Mouse (Mus musculus): ENCODE data around the gene Ctnna3. TPM values are rescaled to one million over a fixed set of nuclear protein-coding genes. Genes with fewer than 3 reads are reported as not detected.
A peak's percentile ranks its signal among the peaks of the same experiment; 100 is the strongest.
"Not testable (repeated sequence)": the region's sequence is repeated elsewhere in the genome, so short reads cannot be mapped to it uniquely, and the experiment has no call there.

The Ctnna3 gene
- total RNA-seq, 4 experiments from 2014 or later, result 3.2 to 4.6 (median 4.0) TPM

DNA sequence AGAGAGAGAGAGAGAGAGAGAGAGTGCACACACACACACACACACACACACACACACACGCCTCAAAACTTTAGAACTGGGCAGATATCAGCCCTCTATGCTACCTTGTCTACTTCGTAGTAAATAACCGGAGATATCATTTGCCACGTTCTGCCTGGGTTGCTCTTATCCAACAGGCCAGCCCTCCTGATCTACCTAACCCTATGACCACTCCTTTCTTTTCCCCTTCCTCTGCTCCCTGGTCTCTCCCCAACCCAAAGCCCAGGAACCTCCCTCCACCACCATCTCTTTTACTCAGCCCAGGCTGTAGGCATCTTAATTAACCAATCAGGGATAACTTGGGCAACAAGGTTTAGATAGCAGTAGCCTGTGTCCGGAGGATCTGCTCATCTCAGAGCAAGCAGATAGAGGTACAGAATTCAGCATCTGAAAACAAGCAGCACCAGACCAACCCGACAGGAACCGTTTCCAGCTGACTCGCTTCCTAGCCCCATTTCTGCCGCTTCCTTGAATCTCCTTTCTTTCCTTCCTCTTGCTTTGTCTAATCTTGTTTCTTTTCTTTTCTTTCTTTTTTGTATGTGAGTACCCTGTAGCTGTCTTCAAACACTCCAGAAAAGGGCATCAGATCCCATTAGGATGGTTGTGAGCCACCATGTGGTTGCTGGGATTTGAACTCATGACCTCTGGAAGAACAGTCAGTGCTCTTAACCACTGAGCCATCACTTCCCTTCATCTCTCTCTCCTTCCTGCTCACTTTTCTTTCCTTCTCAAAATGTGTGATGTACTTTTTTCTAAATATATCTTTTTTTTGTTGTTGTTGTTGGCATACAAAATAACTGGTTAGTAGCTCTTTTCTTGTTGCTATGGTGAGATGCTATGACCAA, 6.1 kb upstream of the Ctnna3 start:
- DNase-seq (ENCODE audit: low spot score in 2 of 2), result no peak

DNA sequence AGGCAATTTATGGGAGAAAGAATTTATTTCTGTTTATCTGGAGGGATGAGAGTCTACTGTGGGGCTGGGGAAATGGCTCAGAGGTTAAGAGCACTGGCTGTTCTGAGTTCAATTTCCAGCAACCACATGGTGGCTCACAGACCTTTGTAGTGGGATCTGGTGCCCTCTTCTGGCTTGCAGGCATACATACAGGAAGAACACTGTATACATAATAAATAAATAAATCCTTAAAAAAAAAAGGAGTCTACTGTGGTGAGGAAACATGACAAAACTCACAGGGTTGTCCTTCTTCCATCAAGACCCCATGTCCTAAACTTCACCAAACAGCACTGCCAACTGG, 5.5 kb upstream of the Ctnna3 start:
- DNase-seq (ENCODE audit: low spot score in 2 of 2), result no peak

GRCm38 (mm10) chr10:63427146-63427545, 2.8 kb upstream of the Ctnna3 start:
- DNase-seq (ENCODE audit: low spot score in 2 of 2), result no peak

GRCm38 (mm10) chr10:63428243-63429022, 1.5 kb upstream of the Ctnna3 start:
- DNase-seq (ENCODE audit: low spot score in 2 of 2), result peak; percentile 33 to 43

GRCm38 (mm10) chr10:63429023-63429340, 916 bp upstream of the Ctnna3 start:
- DNase-seq (ENCODE audit: low spot score in 2 of 2), result no peak

- peak; percentile 94 to 100 for DNase-seq (ENCODE audit: low spot score in 2 of 2)
Measured at GRCm38 (mm10) chr10:63429380-63429779, 518 bp upstream of the Ctnna3 start.

GRCm38 (mm10) chr10:63431221-63431736, 1.4 kb downstream of the Ctnna3 start:
- DNase-seq (ENCODE audit: low spot score in 2 of 2), result no peak

- no peak for DNase-seq (ENCODE audit: low spot score in 2 of 2)
Measured at GRCm38 (mm10) chr10:63432099-63432498, 2.2 kb downstream of the Ctnna3 start.

DNA sequence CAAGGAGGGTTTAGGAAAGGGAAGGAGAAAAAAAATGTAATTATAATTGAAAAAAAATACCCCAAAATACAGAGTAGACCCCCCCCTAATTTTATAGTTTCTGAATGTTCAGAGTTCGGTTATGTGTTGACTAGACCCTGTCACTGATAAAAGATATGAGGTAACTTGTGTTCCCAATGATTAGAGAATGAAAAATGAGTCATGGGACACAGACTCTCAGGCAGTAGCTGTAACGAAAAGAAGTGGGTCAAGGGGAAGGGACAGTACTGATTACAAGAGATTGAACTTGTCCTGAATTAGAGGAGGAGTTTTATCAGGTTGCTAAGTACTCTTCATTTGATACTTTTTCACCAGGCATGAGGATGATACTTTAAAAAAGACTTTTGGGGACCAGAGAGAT, 3.0 kb downstream of the Ctnna3 start:
- no peak for DNase-seq (ENCODE audit: low spot score in 2 of 2)

DNA sequence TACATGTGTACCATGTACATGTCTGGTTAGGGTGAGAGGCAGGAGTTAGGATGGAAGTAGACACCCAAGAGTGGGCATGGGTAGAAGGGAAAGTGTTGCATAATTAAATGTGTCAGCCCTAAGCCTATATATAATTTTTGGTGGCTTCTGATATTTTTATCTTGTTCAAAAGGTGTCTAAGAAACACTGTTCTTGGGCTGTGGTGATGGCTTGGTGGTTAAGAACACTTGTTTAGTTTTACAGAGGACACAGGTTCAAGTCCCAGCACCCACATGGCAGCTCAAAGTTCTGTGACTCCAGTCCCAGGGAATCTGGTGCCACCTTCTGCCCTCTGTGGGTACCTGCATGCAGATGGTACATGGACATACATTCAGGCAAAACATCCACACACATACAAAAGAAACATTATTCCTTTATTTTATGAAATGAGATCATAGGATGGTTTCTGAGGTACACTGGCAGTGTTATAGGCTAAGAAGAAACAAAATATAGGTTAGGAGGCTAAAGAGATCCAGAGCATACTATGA, 8.9 kb downstream of the Ctnna3 start:
- DNase-seq (ENCODE audit: low spot score in 2 of 2), result no peak

- DNase-seq (ENCODE audit: low spot score in 2 of 2), result no peak
Measured at GRCm38 (mm10) chr10:63439694-63440228, 9.9 kb downstream of the Ctnna3 start.

DNA sequence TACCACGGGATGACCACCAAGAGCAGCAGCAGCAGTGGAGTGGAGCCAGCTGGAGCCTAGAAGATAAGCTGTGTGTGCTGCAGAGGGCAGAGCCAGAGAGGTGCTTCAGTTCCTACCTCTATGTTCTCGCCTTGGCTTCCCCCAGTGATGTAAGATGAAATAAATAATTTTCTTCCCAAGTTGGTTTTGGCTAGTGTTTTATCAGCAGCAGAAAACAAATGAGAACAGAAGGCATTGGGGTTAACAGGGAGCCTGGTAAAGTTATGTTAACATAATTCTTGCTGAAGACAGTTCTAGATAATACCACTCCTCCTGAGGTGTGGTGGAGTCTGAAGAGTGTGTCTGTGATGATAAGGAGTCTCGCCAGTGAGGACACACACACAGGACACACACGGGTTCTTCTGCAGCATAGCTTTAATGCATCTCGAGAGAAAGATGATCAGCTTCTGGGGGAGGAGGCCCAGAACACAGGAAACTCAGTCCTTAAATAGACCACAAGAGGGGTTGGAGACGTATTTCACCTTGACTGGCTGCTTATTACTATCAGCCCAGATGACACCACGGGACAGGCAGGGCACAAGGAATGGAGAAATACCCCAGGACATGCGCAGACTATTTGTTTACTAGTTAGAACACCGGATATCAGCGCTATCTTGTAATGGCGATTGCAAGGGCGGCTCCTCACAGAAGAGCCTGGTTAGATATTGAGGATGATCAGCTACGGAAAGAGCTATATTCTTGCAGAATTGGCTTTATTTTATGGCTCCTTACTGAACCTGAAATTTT, 14.9 kb downstream of the Ctnna3 start:
- DNase-seq (ENCODE audit: low spot score in 2 of 2), result not testable (repeated sequence)

DNA sequence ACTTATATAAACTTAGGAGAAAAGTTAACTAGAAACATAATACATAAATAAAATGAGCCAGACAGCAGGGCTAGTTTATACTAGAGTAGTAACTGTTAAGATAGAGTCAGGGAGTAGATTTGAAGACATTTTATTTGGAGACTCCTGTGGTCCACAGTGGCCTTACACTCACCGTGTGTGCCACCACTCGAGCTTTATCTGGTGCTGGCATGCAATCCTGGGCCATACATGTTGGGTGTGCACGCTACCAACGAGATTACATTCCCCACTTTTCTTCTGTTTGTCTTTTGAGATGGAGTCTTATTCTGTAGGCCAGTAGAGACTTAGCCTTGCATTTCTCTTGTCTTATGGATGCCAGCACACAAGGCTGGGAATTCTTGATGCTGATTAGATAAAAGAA, 24.0 kb downstream of the Ctnna3 start:
- no peak for DNase-seq (ENCODE audit: low spot score in 2 of 2)

DNA sequence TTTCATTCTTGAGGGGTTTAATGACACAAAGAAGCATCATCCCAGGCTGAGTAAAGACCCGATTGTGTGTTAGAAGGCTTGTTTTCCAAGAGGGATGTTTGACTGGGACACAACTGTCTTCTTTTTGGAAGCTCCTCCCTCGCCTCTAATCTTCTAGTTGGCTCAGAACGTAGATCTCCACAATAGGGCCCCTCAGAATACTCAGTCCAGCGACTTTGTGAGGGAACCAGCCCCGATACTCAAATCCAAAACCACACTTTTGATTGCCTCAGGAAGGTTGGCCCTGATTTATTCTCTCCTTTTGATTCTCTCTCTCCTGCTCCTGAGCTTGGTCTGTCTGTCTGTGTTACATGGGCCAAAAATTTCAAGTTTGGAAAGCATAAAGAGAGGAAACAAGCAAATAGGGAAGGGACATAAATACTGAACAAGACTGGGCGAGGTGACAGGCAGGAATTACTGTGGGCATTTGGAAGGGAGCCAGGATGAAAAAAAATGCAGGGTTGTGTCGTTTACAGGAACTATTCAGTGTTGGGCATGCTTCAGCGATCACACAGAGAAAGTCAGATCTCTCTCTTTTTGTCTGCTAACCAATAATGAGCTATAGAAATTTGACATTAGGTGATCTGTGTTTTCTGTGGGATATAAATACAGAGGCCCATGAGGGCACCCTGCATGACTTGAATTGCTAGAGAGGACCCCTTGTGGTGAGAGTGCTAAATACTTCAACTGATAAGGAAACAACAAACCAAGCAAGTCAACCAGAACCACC, 25.4 kb downstream of the Ctnna3 start:
- DNase-seq (ENCODE audit: low spot score in 2 of 2), result no peak

GRCm38 (mm10) chr10:63457292-63458128, 27.6 kb downstream of the Ctnna3 start:
- DNase-seq (ENCODE audit: low spot score in 2 of 2), result no peak

DNA sequence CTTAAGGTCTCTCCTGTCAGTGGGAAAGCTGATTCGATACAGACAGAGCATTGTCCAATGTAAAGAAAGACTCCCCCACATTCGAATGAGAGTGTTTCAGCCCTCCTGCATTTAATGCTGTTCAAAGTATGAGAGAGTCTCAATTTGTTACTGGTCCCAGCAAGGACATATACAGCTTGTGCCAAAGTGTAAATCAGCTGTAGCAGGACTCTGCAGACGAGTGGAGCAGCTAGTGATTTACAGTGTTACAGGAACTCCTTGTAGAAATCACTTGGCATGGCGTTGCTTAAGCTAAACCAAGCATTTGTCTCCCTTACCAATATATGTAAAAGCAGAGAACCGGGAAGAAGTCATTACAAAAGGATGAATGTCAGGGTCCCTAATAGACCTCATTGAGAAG, 31.0 kb downstream of the Ctnna3 start:
- no peak for DNase-seq (ENCODE audit: low spot score in 2 of 2)

GRCm38 (mm10) chr10:63472473-63472872, 42.6 kb downstream of the Ctnna3 start:
- DNase-seq (ENCODE audit: low spot score in 2 of 2), result no peak

GRCm38 (mm10) chr10:63476167-63476647, 46.3 kb downstream of the Ctnna3 start:
- DNase-seq (ENCODE audit: low spot score in 2 of 2), result peak in 1 of 2 experiments; percentile 21

- no peak for DNase-seq (ENCODE audit: low spot score in 2 of 2)
Measured at GRCm38 (mm10) chr10:63478946-63479345, 49.0 kb downstream of the Ctnna3 start.

Measured in left cerebral cortex, adult 8-10 months (tissue).